Mouse (Mus musculus) midbrain, embryonic 11.5 days (tissue): Measurements from ENCODE around the gene Rnf144a. TPM values are rescaled to one million over a fixed set of nuclear protein-coding genes. Genes with fewer than 3 reads are reported as not detected.

Experiments used
- ATAC-seq: fragments of 200-750 bp; cut with Nextera tagmentation; 2 replicates; pipeline ENCODE4 v1.8.0; 2017; ENCODE audit warnings: moderate TSS enrichment, moderate library complexity; ENCODE audit not compliant: low FRiP score
- DNase-seq: peaks from one replicate; pipeline ENCODE4 v3.0.0; 2015; ENCODE audit warnings: low spot score; ENCODE audit errors: missing footprints
- H3K27ac ChIP-seq: fragments of 300-500 bp; sonication (generic); 2 replicates; pipeline ENCODE4 v1.5.1; 2014; ENCODE audit warnings: low read depth, low read length
- H3K27me3 ChIP-seq: fragments of 300-500 bp; sonication (generic); 2 replicates; pipeline ENCODE4 v1.6.1; 2014; ENCODE audit warnings: mild to moderate bottlenecking, low read length, moderate library complexity, mixed read lengths; ENCODE audit not compliant: control insufficient read depth, insufficient read depth
- H3K36me3 ChIP-seq: fragments of 300-500 bp; sonication (generic); 2 replicates; pipeline ENCODE4 v1.6.1; 2014; ENCODE audit warnings: mild to moderate bottlenecking, low read length, moderate library complexity, mixed read lengths; ENCODE audit not compliant: control insufficient read depth, insufficient read depth
- H3K4me1 ChIP-seq: fragments of 300-500 bp; sonication (generic); 2 replicates; pipeline ENCODE4 v1.6.1; 2014; ENCODE audit warnings: low read length; ENCODE audit not compliant: control insufficient read depth, insufficient read depth
- H3K4me2 ChIP-seq: fragments of 300-500 bp; sonication (generic); 2 replicates; pipeline ENCODE4 v1.6.1; 2014; ENCODE audit warnings: mild to moderate bottlenecking, moderate library complexity
- H3K4me3 ChIP-seq: fragments of 300-500 bp; sonication (generic); 2 replicates; pipeline ENCODE4 v1.5.1; 2014; ENCODE audit warnings: low read depth, low read length
- H3K9ac ChIP-seq: fragments of 300-500 bp; sonication (generic); 2 replicates; pipeline ENCODE4 v1.6.1; 2014; ENCODE audit warnings: low read length
- H3K9me3 ChIP-seq: fragments of 300-500 bp; sonication (generic); 2 replicates; pipeline ENCODE4 v1.6.1; 2016; ENCODE audit warnings: low read length; ENCODE audit not compliant: control insufficient read depth
- WGBS: fragments of 180-500 bp; shearing (Covaris S2); extraction: QIAGEN DNeasy Blood & Tissue Kit; methylation state at CpG from one replicate; pipeline ENCODE4 v1.1.7; 2014; 5-methylcytosine and 5-hydroxymethylcytosine counted together
- polyA plus RNA-seq: library from polyadenylated mRNA; unstranded; fragments of >200 nt; fragmentation: Nextera tagmentation; extraction: Ambion mirVana; gene quantifications from 2 replicates; pipeline ENCODE4 v1.2.1, GENCODE M21; 2014

Gene Rnf144a
- polyA plus RNA-seq, 1 experiment from 2014 or later, result 24.7 TPM

DNA sequence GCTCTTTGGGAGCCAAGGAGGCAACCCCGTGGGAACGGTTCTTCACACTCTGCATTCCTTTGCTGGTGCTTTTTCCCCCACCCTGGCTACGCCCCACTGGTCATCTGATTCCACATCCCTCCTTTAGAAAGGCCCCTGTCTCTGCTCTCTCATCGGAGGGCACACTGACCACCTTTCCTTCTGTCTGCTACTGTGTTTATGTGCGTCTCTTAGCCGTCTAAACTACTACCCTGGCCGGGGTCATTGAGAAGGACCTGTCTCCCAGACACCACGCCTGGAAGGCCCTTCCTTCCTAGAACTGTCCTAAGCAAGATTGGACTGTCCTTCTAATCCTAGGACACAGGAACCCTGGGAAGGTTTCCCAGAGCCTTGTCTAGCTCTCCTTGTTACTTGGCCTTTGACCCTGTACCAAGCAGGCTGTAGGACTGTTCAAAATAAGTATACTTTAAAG lies 1.1 kb downstream of the Rnf144a start:
- peaks cover 4% of the 10 kb centered on the region; the same call in 1 of the 2 replicates for H3K36me3 ChIP-seq
- no peaks in the 10 kb centered on the region for H3K9me3 ChIP-seq
- H3K4me1 ChIP-seq, result peaks cover 15% of the 10 kb centered on the region
- peak overlapping the region; percentile 90 for H3K4me3 ChIP-seq
- H3K27ac ChIP-seq, result no peak overlapping the region
- WGBS, result 7% methylated on average over 8 of the region's 8 CpGs
- ATAC-seq (peak; percentile 16; the same call in 1 of the 2 replicates), DNase-seq (peak; percentile 90)
- peak overlapping the region; percentile 99 for H3K9ac ChIP-seq
- peak overlapping the region; percentile 75 for H3K4me2 ChIP-seq
- H3K27me3 ChIP-seq, result no peaks in the 10 kb centered on the region

GRCm38 (mm10) chr12:26412802-26413201 lies 2.3 kb downstream of the Rnf144a start:
- DNase-seq (peak; percentile 79), ATAC-seq (no peak)
- Histone ChIP-seq H3K27me3 (no peaks in the 10 kb centered on the region), H3K4me3 (no peak overlapping the region; the same call in 1 of the 2 replicates), H3K9me3 (no peaks in the 10 kb centered on the region), H3K27ac (no peak overlapping the region), H3K36me3 (peaks cover 4% of the 10 kb centered on the region; the same call in 1 of the 2 replicates), H3K4me1 (peaks cover 15% of the 10 kb centered on the region), H3K4me2 (peak overlapping the region; percentile 75), H3K9ac (0 out of 2 replicates have a peak overlapping the region, but pooled peaks have one; percentile 22)
- 79% methylated on average over 6 of the region's 6 CpGs for WGBS

- Histone ChIP-seq H3K4me2 (no peak overlapping the region), H3K9ac (no peak overlapping the region), H3K36me3 (peaks cover 4% of the 10 kb centered on the region; the same call in 1 of the 2 replicates)
Observed at GRCm38 (mm10) chr12:26411841-26412450, 3.1 kb downstream of the Rnf144a start.

GRCm38 (mm10) chr12:26410443-26410842 lies 4.6 kb downstream of the Rnf144a start:
- Histone ChIP-seq H3K4me3 (no peak overlapping the region), H3K9ac (no peak overlapping the region), H3K36me3 (peaks cover 4% of the 10 kb centered on the region; the same call in 1 of the 2 replicates), H3K9me3 (no peaks in the 10 kb centered on the region), H3K27me3 (no peaks in the 10 kb centered on the region), H3K4me1 (peaks cover 15% of the 10 kb centered on the region), H3K4me2 (no peak overlapping the region), H3K27ac (no peak overlapping the region)
- WGBS, result 98% methylated on average over 3 of the region's 3 CpGs
- no peak for ATAC-seq
- DNase-seq, result peak; percentile 33

More at GRCm38 (mm10) chr12:26411841-26412450, 3.1 kb downstream of the Rnf144a start:
- Histone ChIP-seq H3K4me1 (peaks cover 15% of the 10 kb centered on the region), H3K4me3 (no peak overlapping the region), H3K27me3 (no peaks in the 10 kb centered on the region), H3K9me3 (no peaks in the 10 kb centered on the region), H3K27ac (no peak overlapping the region)
- 87% methylated on average over 10 of the region's 10 CpGs for WGBS
- DNase-seq (peak; percentile 57), ATAC-seq (no peak)

GRCm38 (mm10) chr12:26408707-26409106 lies 6.3 kb downstream of the Rnf144a start:
- no peak overlapping the region for H3K9ac ChIP-seq
- H3K4me1 ChIP-seq, result peaks cover 11% of the 10 kb centered on the region
- no peak overlapping the region for H3K27ac ChIP-seq
- H3K36me3 ChIP-seq, result peaks cover 4% of the 10 kb centered on the region; the same call in 1 of the 2 replicates
- no peak overlapping the region for H3K4me2 ChIP-seq
- 85% methylated on average over 9 of the region's 9 CpGs for WGBS
- H3K27me3 ChIP-seq, result no peaks in the 10 kb centered on the region
- no peaks in the 10 kb centered on the region for H3K9me3 ChIP-seq
- no peak overlapping the region for H3K4me3 ChIP-seq
- DNase-seq (no peak), ATAC-seq (no peak)

DNA sequence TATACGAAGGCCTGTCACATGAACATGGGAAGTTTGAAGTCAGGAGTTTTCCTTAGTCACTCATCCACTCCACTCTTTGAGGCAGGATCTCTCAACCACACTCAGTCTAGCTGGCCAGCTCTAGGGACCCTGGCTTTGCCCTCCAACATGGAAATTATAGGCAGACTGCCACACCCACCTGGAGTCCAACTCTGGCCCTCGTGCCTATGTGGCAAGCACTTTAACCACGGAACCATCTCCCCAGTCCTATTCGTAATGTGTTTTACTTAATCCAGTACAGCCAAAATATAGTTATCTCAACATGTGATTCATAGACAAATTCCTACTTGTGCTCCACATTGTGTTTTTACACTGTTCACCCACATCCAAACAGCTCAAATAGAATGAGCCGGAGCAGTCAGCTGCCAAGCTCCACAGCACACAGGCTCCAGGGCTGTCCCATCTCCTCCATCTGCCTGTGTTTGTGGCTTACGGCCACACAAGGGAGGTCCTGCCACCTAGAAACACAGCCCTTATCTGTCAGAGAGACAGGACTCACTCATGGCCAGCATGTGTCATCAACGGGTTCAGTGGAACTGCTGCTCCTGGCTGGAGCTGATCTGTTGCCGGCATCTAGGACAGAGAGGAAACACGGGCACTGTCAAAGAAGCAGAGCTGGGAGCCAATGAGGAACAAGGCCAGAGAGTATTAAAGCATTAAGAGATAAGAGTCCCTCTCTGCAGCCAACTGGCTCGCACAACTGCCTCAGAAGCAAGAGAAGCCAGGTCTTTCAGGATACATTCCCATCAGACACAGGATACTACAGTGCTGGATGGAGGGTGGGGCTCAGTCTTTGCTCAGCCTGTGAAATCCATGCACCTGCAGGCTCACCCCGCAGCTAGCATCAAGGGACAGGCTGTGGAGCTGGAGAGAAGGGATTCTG lies 10.0 kb downstream of the Rnf144a start:
- Histone ChIP-seq H3K4me2 (no peak overlapping the region), H3K36me3 (no peaks in the 10 kb centered on the region; the same call in none of the 2 replicates), H3K4me3 (no peak overlapping the region), H3K4me1 (no peaks in the 10 kb centered on the region; the same call in 1 of the 2 replicates), H3K9ac (no peak overlapping the region), H3K27ac (no peak overlapping the region), H3K9me3 (no peaks in the 10 kb centered on the region), H3K27me3 (no peaks in the 10 kb centered on the region)
- DNase-seq, result no peak
- ATAC-seq, result no peak
- 91% methylated on average over 11 of the region's 11 CpGs for WGBS

DNA sequence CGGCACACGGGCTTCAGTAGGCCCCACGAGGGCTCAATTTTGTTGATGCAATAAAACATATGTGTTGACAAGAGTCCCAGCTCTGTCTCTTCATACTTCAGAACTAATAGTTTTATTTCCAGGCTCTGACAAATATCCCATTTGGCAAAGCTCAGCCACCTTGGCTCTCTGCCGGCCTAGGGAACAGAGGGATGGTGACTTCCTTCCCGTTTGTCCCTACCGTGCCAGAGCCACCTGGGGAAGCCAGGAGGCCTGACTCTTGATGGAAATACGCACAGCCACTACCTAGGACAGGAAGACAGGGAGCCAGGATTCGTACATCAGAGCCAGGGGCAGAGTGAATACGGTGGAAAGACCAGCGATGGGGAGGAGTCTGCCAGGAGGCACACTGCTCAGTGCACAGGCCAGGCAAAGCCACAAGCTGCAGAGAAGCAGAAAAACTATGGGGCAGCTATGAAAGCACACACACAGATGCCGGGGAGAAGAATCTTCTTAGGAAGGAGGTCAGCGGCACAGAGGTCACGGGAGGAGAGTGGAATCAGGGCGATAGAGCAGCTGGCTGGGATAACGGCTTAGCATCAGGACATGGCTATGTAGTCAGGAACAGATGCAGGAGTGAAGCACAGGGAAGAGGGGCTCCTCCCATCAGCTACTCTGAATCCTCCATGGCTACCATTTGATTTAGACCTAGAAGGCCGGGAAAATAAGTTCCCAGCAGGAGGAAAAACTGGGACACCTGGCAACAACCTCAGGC lies 11.5 kb downstream of the Rnf144a start:
- Histone ChIP-seq H3K4me3 (no peak overlapping the region), H3K27me3 (no peaks in the 10 kb centered on the region), H3K27ac (no peak overlapping the region), H3K9me3 (no peaks in the 10 kb centered on the region), H3K9ac (no peak overlapping the region), H3K36me3 (no peaks in the 10 kb centered on the region; the same call in none of the 2 replicates), H3K4me2 (no peak overlapping the region), H3K4me1 (no peaks in the 10 kb centered on the region; the same call in 1 of the 2 replicates)
- 88% methylated on average over 16 of the region's 16 CpGs for WGBS
- DNase-seq, result no peak
- ATAC-seq, result no peak

GRCm38 (mm10) chr12:26401696-26402470 lies 13.2 kb downstream of the Rnf144a start:
- no peak overlapping the region for H3K27ac ChIP-seq
- 87% methylated on average over 10 of the region's 10 CpGs for WGBS
- H3K27me3 ChIP-seq, result no peaks in the 10 kb centered on the region
- H3K4me3 ChIP-seq, result no peak overlapping the region
- H3K9me3 ChIP-seq, result no peaks in the 10 kb centered on the region
- H3K36me3 ChIP-seq, result no peaks in the 10 kb centered on the region; the same call in none of the 2 replicates
- no peak for ATAC-seq
- H3K9ac ChIP-seq, result no peak overlapping the region
- H3K4me1 ChIP-seq, result no peaks in the 10 kb centered on the region; the same call in 1 of the 2 replicates
- H3K4me2 ChIP-seq, result no peak overlapping the region
- DNase-seq, result no peak
